Mouse (Mus musculus): ENCODE measurements at regions not wholly inside any gene's neighbourhood (a gene's known extent, or its start where the extent isn't known, plus 50 kb on each side); places are given as distances from the start of the nearest gene placed in this dataset.

DNA sequence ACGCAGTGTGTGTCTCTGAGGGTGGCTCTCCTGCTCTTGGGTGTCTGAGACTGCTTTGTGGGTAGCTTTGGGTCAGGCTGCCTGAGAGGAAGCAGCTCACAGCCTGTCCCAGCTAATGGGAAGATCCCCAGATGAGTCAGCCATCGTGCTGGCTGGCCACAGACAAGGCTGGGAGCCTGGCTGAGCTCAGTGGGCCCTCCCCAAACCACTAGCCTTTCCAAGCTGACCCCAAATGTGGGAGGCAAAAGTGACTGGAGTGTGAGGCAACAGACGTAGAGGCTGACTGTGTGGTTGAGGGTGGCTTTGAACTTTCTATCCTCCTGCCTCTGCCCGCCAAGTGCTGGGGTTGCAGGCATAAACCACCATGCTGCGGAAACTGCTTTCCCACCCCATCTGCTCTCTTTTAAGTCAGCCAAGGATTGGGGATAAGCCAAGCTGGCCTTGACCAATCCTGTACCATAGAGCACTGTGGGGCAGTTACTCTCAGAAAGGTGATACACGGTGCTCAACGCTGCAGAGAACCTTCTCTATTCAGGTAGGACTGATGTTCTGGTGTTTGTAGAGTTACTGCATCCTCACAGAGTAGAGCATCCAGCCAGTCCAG, 163.0 kb downstream of the Tpra1 start:
- in situ Hi-C loops (cut with MboI; ENCODE audit: low pct_ligation_motif_present, low pct_unique_long_range_greater_than_20kb, low sequenced_read_pairs) (loop anchor here (5.0 kb wide), 1 partner anchor 37 kb away; no protein-coding TSS in a partner anchor), dilution Hi-C loops (cut with MboI; ENCODE audit: extremely low pct_ligation_motif_present, extremely low pct_unique_long_range_greater_than_20kb, low sequenced_read_pairs) (no loop called here)

DNA sequence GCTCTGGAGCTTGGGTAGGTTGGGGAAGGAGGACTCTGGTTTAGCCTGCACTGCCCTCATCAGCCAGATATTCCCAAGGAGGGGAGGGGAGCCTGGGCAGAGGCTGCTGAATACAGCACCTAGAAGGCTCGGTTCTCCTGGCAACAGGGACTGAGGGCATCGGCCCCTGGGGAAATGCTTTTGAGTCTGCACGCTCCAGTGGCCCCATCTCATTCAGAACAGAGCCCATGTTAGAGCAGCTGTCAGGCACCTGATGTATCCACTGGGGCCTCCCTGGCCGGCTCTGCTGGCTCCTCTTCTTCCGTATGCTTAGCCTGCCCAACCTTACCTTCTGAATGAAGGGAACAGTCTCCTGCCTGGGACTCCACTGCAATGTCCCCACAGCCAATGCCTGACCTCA, 164.5 kb downstream of the Tpra1 start:
- Histone ChIP-seq H3K36me3 (replicated peaks in 1 of 2; ENCODE audit: control insufficient read depth in 1 of 2, insufficient read depth in 1 of 2, low read length in 1 of 2) (no peaks in the 10 kb centered on the region), H3K9me3 (replicated peaks; ENCODE audit: low read length) (peaks cover 4% of the 10 kb centered on the region), H3K4me3 (replicated peaks in 1 of 3; ENCODE audit: low read depth in 2 of 3, low read length in 2 of 3, poor library complexity in 1 of 3) (no peak overlapping the region), H3K9ac (ENCODE audit: insufficient read depth, low read depth) (no peak overlapping the region), H3K27me3 (replicated peaks) (peaks cover 54% of the 10 kb centered on the region), H3K79me2 (replicated peaks; ENCODE audit: control insufficient read depth, extremely low read depth, insufficient read depth, poor library complexity, severe bottlenecking) (no peaks in the 10 kb centered on the region), H3K27ac (ENCODE audit: insufficient read depth, low read depth) (no peak overlapping the region), H3K4me2 (ENCODE audit: insufficient read depth, low read depth, poor library complexity, severe bottlenecking) (no peak overlapping the region), H3K4me1 (ENCODE audit: control insufficient read depth in 1 of 2, insufficient read depth in 2 of 2) (peaks cover 6 to 27% of the 10 kb centered on the region in 2 experiments)
- in situ Hi-C loops (cut with MboI; ENCODE audit: low pct_ligation_motif_present, low pct_unique_long_range_greater_than_20kb, low sequenced_read_pairs) (loop anchor here (5.0 kb wide), 1 partner anchor 36 kb away; no protein-coding TSS in a partner anchor), dilution Hi-C loops (cut with MboI; ENCODE audit: extremely low pct_ligation_motif_present, extremely low pct_unique_long_range_greater_than_20kb, low sequenced_read_pairs) (no loop called here)
- no peak for TF ChIP-seq ZKSCAN1 (IDR thresholded peaks at IDR 0.05; ENCODE audit: borderline replicate concordance, low read depth, low read length)
- peak; percentile 36; the same call in 1 of the 2 replicates for TF ChIP-seq BHLHE40 (IDR thresholded peaks at IDR 0.05; ENCODE audit: low read depth, low read length)
- peak; percentile 63 for DNase-seq (ENCODE audit: extremely low read depth)

More for the DNA sequence above, 163.0 kb downstream of the Tpra1 start:
- Histone ChIP-seq H3K27ac (ENCODE audit: insufficient read depth, low read depth) (no peak overlapping the region), H3K36me3 (replicated peaks in 1 of 2; ENCODE audit: control insufficient read depth in 1 of 2, insufficient read depth in 1 of 2, low read length in 1 of 2) (no peaks in the 10 kb centered on the region), H3K4me3 (replicated peaks in 1 of 3; ENCODE audit: low read depth in 2 of 3, low read length in 2 of 3, poor library complexity in 1 of 3) (no peak overlapping the region), H3K79me2 (replicated peaks; ENCODE audit: control insufficient read depth, extremely low read depth, insufficient read depth, poor library complexity, severe bottlenecking) (no peaks in the 10 kb centered on the region), H3K9me3 (replicated peaks; ENCODE audit: low read length) (peaks cover 8% of the 10 kb centered on the region), H3K27me3 (replicated peaks) (peaks cover 46% of the 10 kb centered on the region), H3K4me1 (ENCODE audit: control insufficient read depth in 1 of 2, insufficient read depth in 2 of 2) (peaks cover 3 to 24% of the 10 kb centered on the region in 2 experiments), H3K9ac (ENCODE audit: insufficient read depth, low read depth) (no peak overlapping the region), H3K4me2 (ENCODE audit: insufficient read depth, low read depth, poor library complexity, severe bottlenecking) (no peak overlapping the region)
- no peak for TF ChIP-seq JUN (IDR thresholded peaks at IDR 0.05; ENCODE audit: insufficient read depth, low read depth, low read length)
- peak; percentile 39; the same call in 1 of the 2 replicates for TF ChIP-seq BHLHE40 (IDR thresholded peaks at IDR 0.05; ENCODE audit: low read depth, low read length)
- no peak for DNase-seq (ENCODE audit: extremely low read depth)

DNA sequence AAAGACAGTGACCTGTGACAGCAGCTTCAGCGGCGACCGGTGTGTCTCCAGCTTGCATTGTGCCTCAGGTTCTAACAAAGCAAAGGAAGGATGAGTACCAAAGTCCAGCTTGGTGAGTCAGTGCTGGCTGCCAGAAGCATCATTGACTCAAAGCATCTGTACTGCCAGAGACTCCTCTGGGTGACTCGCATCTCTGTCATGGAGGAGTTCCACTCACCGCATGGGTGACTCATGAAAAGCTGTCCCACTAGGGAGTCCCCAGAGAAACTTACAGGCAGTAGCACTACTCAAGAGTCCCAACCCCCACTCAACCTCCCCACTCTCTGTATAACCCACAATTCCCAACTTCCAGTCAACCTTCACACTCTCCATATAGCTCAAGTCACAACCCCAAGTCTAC, 166.2 kb downstream of the Tpra1 start:
- H3K4me1 ChIP-seq (ENCODE audit: control insufficient read depth in 1 of 2, insufficient read depth in 2 of 2), result peaks cover 9 to 34% of the 10 kb centered on the region in 2 experiments
- H3K9me3 ChIP-seq (replicated peaks; ENCODE audit: low read length), result peaks cover 4% of the 10 kb centered on the region
- H3K27me3 ChIP-seq (replicated peaks), result peaks cover 53% of the 10 kb centered on the region
- in situ Hi-C loops (cut with MboI; ENCODE audit: low pct_ligation_motif_present, low pct_unique_long_range_greater_than_20kb, low sequenced_read_pairs) (loop anchor here (5.0 kb wide), 1 partner anchor 34 kb away; no protein-coding TSS in a partner anchor), dilution Hi-C loops (cut with MboI; ENCODE audit: extremely low pct_ligation_motif_present, extremely low pct_unique_long_range_greater_than_20kb, low sequenced_read_pairs) (no loop called here)
- no peak overlapping the region for H3K4me2 ChIP-seq (ENCODE audit: insufficient read depth, low read depth, poor library complexity, severe bottlenecking)
- no peaks in the 10 kb centered on the region for H3K36me3 ChIP-seq (replicated peaks in 1 of 2; ENCODE audit: control insufficient read depth in 1 of 2, insufficient read depth in 1 of 2, low read length in 1 of 2)
- no peak overlapping the region for H3K4me3 ChIP-seq (replicated peaks in 1 of 3; ENCODE audit: low read depth in 2 of 3, low read length in 2 of 3, poor library complexity in 1 of 3)
- H3K79me2 ChIP-seq (replicated peaks; ENCODE audit: control insufficient read depth, extremely low read depth, insufficient read depth, poor library complexity, severe bottlenecking), result no peaks in the 10 kb centered on the region
- no peak overlapping the region for H3K27ac ChIP-seq (ENCODE audit: insufficient read depth, low read depth)
- TF ChIP-seq ZMIZ1 (IDR thresholded peaks at IDR 0.05; ENCODE audit: low read depth, low read length) (no peak), IRF4 (IDR thresholded peaks at IDR 0.05; ENCODE audit: low read depth, low read length) (no peak), UBTF (IDR thresholded peaks at IDR 0.05; ENCODE audit: low read depth, low read length) (no peak), HCFC1 (IDR thresholded peaks at IDR 0.05; ENCODE audit: low read depth, low read length) (no peak), RCOR1 (conservative IDR thresholded peaks at IDR 0.05; ENCODE audit: low read depth, low read length) (no peak), CTCF (conservative IDR thresholded peaks at IDR 0.05 in 1 of 2, IDR thresholded peaks at IDR 0.05 in 1 of 2; ENCODE audit: low read depth in 2 of 2, low read length in 2 of 2) (no peak), GABPA (IDR thresholded peaks at IDR 0.05; ENCODE audit: insufficient replicate concordance, low read depth, low read length) (no peak), ELF1 (IDR thresholded peaks at IDR 0.05; ENCODE audit: low read depth, low read length) (no peak), POLR2A (IDR thresholded peaks at IDR 0.05; ENCODE audit: low read depth, low read length) (no peak), PAX5 (IDR thresholded peaks at IDR 0.05; ENCODE audit: low read length) (no peak), EP300 (IDR thresholded peaks at IDR 0.05; ENCODE audit: low read length) (no peak), MYC (IDR thresholded peaks at IDR 0.05; ENCODE audit: low read depth, low read length) (no peak), MAX (IDR thresholded peaks at IDR 0.05; ENCODE audit: low read length) (no peak), JUND (conservative IDR thresholded peaks at IDR 0.05; ENCODE audit: low read depth, low read length) (no peak), CHD2 (IDR thresholded peaks at IDR 0.05; ENCODE audit: low read length) (no peak)
- no peak for DNase-seq (ENCODE audit: extremely low read depth)
- H3K9ac ChIP-seq (ENCODE audit: insufficient read depth, low read depth), result no peak overlapping the region

All from CH12.LX (cell line).